Mouse (Mus musculus) lung, adult 2 months (tissue): ENCODE measurements at regions not wholly inside any gene's neighbourhood (a gene's known extent, or its start where the extent isn't known, plus 50 kb on each side); places are given as distances from the start of the nearest gene placed in this dataset.

ENCODE experiments used
- CTCF ChIP-seq: fragments of 200-500 bp; IDR thresholded peaks from 2 replicates; pipeline ENCODE4 v1.5.1; 2011; ENCODE audit warnings: mild to moderate bottlenecking, low read length, control low read depth; ENCODE audit not compliant: insufficient read depth
- POLR2A ChIP-seq: fragments of 200-500 bp; IDR thresholded peaks from 2 replicates; pipeline ENCODE4 v1.6.1; 2011; ENCODE audit warnings: low read depth, mild to moderate bottlenecking, control low read depth, low read length, borderline replicate concordance; ENCODE audit errors: extremely low read depth

DNA sequence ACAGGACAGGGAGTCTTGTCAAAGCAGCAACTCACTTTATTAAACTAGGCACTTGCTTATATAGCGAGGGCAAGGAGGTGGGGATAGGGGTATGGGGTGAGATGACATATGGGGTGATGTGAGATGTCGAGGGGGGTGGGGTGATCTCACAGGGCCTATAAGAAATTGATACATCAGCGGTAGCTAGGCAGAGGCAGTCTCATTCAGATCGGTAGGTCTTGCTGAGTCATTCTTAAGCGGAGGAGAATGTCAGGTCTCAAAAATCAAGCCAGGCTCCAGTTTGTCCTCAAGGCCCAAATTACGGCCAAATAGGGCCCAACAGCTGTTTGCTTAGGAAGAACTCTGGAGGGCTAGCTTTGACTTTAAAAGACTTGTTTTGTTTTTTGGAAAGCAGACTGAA is 60.7 kb upstream of the Peli1 start:
- no peak for TF ChIP-seq POLR2A
- TF ChIP-seq CTCF: no peak
